Mouse (Mus musculus): ENCODE results near the gene Akr7a5. TPM values are rescaled to one million over a fixed set of nuclear protein-coding genes. Genes with fewer than 3 reads are reported as not detected.

Gene Akr7a5
- total RNA-seq (2021), result 10 to 100 TPM; 65.8 to 69.2 TPM
- long read RNA-seq, experiment 1, transcript Akr7a5-201 (7 exons, 1,288 nt), result major isoform, 156 of 163 reads
- long read RNA-seq, experiment 1, partial matches to known transcripts, result 5 of 163 reads
- long read RNA-seq, experiment 1, other reads (novel, unspliced or antisense), result 2 of 163 reads
- long read RNA-seq, experiment 2, transcript Akr7a5-201 (7 exons, 1,288 nt), result major isoform, 46 of 48 reads
- long read RNA-seq, experiment 2, partial matches to known transcripts, result 0 of 48 reads
- long read RNA-seq, experiment 2, other reads (novel, unspliced or antisense), result 2 of 48 reads

GRCm38 (mm10) chr4:139310171-139310898, at the start of gene Akr7a5, which contains the start of gene Pqlc2:
Gene Akr7a5, plus strand, starts transcription at chr4:139310744.
Gene Pqlc2, minus strand, starts transcription at chr4:139310708.
- peak; percentile 99 for DNase-seq

GRCm38 (mm10) chr4:139262981-139263380, 47.6 kb upstream of the Akr7a5 start:
- no peak for DNase-seq

- no peak for DNase-seq
Observed at GRCm38 (mm10) chr4:139265783-139266499, 44.6 kb upstream of the Akr7a5 start.

- no peak for DNase-seq
Observed at GRCm38 (mm10) chr4:139266500-139266865, 44.1 kb upstream of the Akr7a5 start.

- no peak for DNase-seq
Observed at GRCm38 (mm10) chr4:139267335-139267734, 43.2 kb upstream of the Akr7a5 start.

GRCm38 (mm10) chr4:139268242-139268641, 42.3 kb upstream of the Akr7a5 start:
- DNase-seq, result peak in 1 of 2 experiments; percentile 40

GRCm38 (mm10) chr4:139270168-139270567, 40.4 kb upstream of the Akr7a5 start:
- DNase-seq, result no peak

- DNase-seq, result no peak
Observed at GRCm38 (mm10) chr4:139271562-139271961, 39.0 kb upstream of the Akr7a5 start.

GRCm38 (mm10) chr4:139272951-139273680, 37.4 kb upstream of the Akr7a5 start:
- peak; percentile 48 to 69 for DNase-seq

- DNase-seq, result peak in 1 of 2 experiments; percentile 43
Observed at GRCm38 (mm10) chr4:139274573-139274972, 36.0 kb upstream of the Akr7a5 start.

- DNase-seq, result no peak
Observed at GRCm38 (mm10) chr4:139276411-139276810, 34.1 kb upstream of the Akr7a5 start.

- DNase-seq, result no peak
Observed at GRCm38 (mm10) chr4:139280530-139280929, 30.0 kb upstream of the Akr7a5 start.

GRCm38 (mm10) chr4:139281791-139282345, 28.7 kb upstream of the Akr7a5 start:
- no peak for DNase-seq

- DNase-seq, result peak; percentile 54 to 74
Observed at GRCm38 (mm10) chr4:139282955-139283417, 27.6 kb upstream of the Akr7a5 start.

GRCm38 (mm10) chr4:139284877-139285276, 25.7 kb upstream of the Akr7a5 start:
- no peak for DNase-seq

GRCm38 (mm10) chr4:139286234-139286633, 24.3 kb upstream of the Akr7a5 start:
- no peak for DNase-seq

- DNase-seq, result peak; percentile 88 to 91
Observed at GRCm38 (mm10) chr4:139287122-139287863, 23.3 kb upstream of the Akr7a5 start.

GRCm38 (mm10) chr4:139289017-139289416, 21.5 kb upstream of the Akr7a5 start:
- DNase-seq, result peak; percentile 58 to 77

- DNase-seq, result no peak
Observed at GRCm38 (mm10) chr4:139291099-139291498, 19.4 kb upstream of the Akr7a5 start.

- peak in 1 of 2 experiments; percentile 39 for DNase-seq
Observed at GRCm38 (mm10) chr4:139292038-139292437, 18.5 kb upstream of the Akr7a5 start.

GRCm38 (mm10) chr4:139297566-139297965, 13.0 kb upstream of the Akr7a5 start:
- peak; percentile 45 to 71 for DNase-seq
